Mouse (Mus musculus) lung, postnatal 0 days (tissue): ENCODE measurements around the gene Mto1. TPM values are rescaled to one million over a fixed set of nuclear protein-coding genes. Genes with fewer than 3 reads are reported as not detected.
"Not testable (repeated sequence)": the region's sequence is repeated elsewhere in the genome, so short reads cannot be mapped to it uniquely, and the experiment has no call there.

ENCODE experiments used
- ATAC-seq: fragments of 200-750 bp; cut with Nextera tagmentation; 2 replicates; pipeline ENCODE4 v1.8.0; 2017; ENCODE audit warnings: moderate library complexity
- DNase-seq: peaks from one replicate; pipeline ENCODE4 v3.0.0-alpha.2; 2016; ENCODE audit warnings: low spot score
- H3K27ac ChIP-seq: fragments of 300-500 bp; sonication (generic); 2 replicates; pipeline ENCODE4 v1.5.1; 2014; ENCODE audit warnings: antibody characterized with exemption, mild to moderate bottlenecking, low read length, mixed read lengths
- H3K27me3 ChIP-seq: fragments of 300-500 bp; sonication (generic); replicated peaks from 2 replicates; pipeline ENCODE4 v1.6.1; 2014; ENCODE audit warnings: low read length, mixed read lengths; ENCODE audit not compliant: insufficient read depth
- H3K36me3 ChIP-seq: fragments of 300-500 bp; sonication (generic); 2 replicates; pipeline ENCODE4 v1.6.1; 2014; ENCODE audit warnings: low read length, mixed read lengths; ENCODE audit not compliant: insufficient read depth
- H3K4me1 ChIP-seq: fragments of 300-500 bp; sonication (generic); 2 replicates; pipeline ENCODE4 v1.6.1; 2014; ENCODE audit warnings: antibody characterized with exemption, low read depth, low read length, mixed read lengths; ENCODE audit not compliant: insufficient read depth
- H3K4me2 ChIP-seq: fragments of 300-500 bp; sonication (generic); replicated peaks from 2 replicates; pipeline ENCODE4 v1.6.1; 2014; ENCODE audit warnings: low read depth, mild to moderate bottlenecking, low read length, moderate library complexity, mixed read lengths
- H3K4me3 ChIP-seq: fragments of 300-500 bp; sonication (generic); 2 replicates; pipeline ENCODE4 v1.5.1; 2014; ENCODE audit warnings: low read depth, low read length
- H3K9ac ChIP-seq: fragments of 300-500 bp; sonication (generic); replicated peaks from 2 replicates; pipeline ENCODE4 v1.6.1; 2014; ENCODE audit warnings: low read depth, mild to moderate bottlenecking
- H3K9me3 ChIP-seq: fragments of 300-500 bp; sonication (generic); 2 replicates; pipeline ENCODE4 v1.6.1; 2016; ENCODE audit warnings: low read length, mixed read lengths
- CTCF ChIP-seq: IDR thresholded peaks from 2 replicates; pipeline ENCODE4 v1.5.1; 2016; ENCODE audit warnings: antibody characterized with exemption, mild to moderate bottlenecking
- EP300 ChIP-seq: IDR thresholded peaks from 2 replicates; pipeline ENCODE4 v1.6.1; 2016; ENCODE audit warnings: antibody characterized with exemption, mild to moderate bottlenecking, control low read depth
- WGBS: fragments of 180-500 bp; shearing (Covaris S2); extraction: QIAGEN DNeasy Blood & Tissue Kit; methylation state at CpG from one replicate; pipeline ENCODE4 v1.1.7; 2014; 5-methylcytosine and 5-hydroxymethylcytosine counted together
- polyA plus RNA-seq: library from polyadenylated mRNA; unstranded; fragments of >200 nt; fragmentation: Nextera tagmentation; extraction: Ambion mirVana; gene quantifications from 2 replicates; pipeline ENCODE4 v1.2.1, GENCODE M21; 2015

Gene Mto1
- polyA plus RNA-seq, 1 experiment from 2014 or later, result 11.2 TPM

DNA sequence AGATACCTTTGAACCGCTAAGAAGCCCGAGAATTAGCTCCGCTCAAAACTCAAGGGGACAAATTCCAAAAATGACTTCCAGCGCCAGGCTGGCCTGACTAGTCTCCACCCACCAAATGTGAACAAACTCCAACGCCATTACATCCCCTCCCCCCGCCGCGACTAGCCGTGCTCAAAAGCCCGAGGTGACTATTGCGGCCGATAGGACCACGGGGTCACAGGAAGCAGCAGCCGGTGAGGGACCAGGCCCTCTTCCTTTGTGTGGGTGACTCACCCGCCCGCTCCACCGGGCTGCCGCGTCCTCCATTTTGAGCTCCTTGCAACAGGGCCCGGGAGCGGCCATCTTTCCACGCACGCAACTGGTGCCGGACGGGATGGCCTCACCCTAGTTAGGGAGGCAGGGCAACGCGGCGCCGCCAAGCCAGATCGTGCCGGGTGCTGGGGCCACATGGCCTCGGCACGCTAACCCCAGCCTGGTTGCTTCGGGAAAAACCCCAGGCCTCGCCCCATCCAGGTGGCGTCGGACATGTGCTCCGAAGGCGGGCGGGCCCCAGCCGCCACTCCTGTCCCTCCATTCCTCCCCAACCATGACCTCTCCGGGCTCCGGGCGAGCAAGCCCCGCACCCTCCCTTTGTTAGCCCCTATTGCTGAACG is 32.8 kb downstream of the Mto1 start:
- H3K9me3 ChIP-seq, result no peaks in the 10 kb centered on the region
- H3K4me2 ChIP-seq, result peak overlapping the region; percentile 58
- TF ChIP-seq EP300, result no peak
- TF ChIP-seq CTCF, result no peak
- peak overlapping the region; percentile 95 for H3K4me3 ChIP-seq
- no peaks in the 10 kb centered on the region for H3K4me1 ChIP-seq
- H3K9ac ChIP-seq, result peak overlapping the region; percentile 99
- no peaks in the 10 kb centered on the region for H3K27me3 ChIP-seq
- peak overlapping the region; percentile 99 for H3K27ac ChIP-seq
- WGBS, result 0% methylated on average over 39 of the region's 46 CpGs
- peak; percentile 94 for DNase-seq
- peaks cover 23% of the 10 kb centered on the region for H3K36me3 ChIP-seq
- ATAC-seq, result peak; percentile 57

DNA sequence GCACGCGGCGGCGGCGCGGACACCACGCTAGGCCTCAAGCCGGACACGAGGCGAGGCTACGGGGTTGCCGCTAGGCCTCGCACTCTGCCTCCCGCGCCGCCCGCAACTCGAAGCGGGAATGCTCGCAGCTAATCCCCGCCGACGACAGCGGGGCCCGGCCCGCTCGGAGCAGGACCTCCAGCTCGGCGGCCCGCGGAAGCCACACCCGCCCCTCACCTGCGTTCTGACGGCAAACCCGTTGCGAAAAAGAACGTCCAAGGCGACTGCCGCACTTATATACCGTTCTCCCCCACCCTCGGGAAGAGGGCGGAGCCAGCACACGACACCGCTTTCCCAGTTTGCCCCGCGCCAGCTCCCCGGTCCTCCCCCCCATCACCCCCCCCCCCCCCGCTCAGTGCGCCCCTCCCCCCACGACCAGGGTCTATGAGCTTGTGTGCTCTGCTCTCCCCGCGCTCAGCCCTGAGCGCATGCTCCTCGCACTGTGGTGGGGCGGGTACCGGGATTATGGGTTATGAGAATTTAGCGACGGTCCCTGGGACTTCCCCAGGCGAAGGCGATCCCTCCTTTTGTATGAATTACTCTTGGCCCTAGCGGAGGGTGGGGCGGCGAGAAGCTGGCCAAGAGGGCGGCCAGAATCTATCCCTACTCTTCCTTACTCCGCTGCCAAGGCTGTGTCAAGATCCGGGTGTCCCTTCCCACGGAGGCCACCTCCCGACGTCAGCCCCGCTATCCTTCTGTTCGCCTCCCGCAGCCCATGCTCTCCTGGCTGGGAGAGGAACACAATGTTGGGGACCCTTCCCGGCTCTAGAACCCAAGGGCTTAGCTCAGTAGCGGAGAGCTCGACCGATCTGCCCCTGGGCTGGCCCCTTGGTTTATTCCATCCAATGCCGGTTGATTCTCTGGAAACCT is 33.7 kb downstream of the Mto1 start:
- Histone ChIP-seq H3K27me3 (no peaks in the 10 kb centered on the region), H3K4me1 (no peaks in the 10 kb centered on the region), H3K9me3 (no peaks in the 10 kb centered on the region), H3K9ac (peak overlapping the region; percentile 99), H3K4me2 (peak overlapping the region; percentile 58), H3K36me3 (peaks cover 23% of the 10 kb centered on the region), H3K4me3 (peak overlapping the region; percentile 95), H3K27ac (peak overlapping the region; percentile 99)
- TF ChIP-seq CTCF, result peak; percentile 9; the same call in 1 of the 2 replicates
- TF ChIP-seq EP300, result 0 out of 2 replicates have a peak, but pooled peaks have one; percentile 4
- DNase-seq (peak; percentile 99), ATAC-seq (peak; percentile 97)
- under 1% methylated on average over 60 of the region's 77 CpGs for WGBS

DNA sequence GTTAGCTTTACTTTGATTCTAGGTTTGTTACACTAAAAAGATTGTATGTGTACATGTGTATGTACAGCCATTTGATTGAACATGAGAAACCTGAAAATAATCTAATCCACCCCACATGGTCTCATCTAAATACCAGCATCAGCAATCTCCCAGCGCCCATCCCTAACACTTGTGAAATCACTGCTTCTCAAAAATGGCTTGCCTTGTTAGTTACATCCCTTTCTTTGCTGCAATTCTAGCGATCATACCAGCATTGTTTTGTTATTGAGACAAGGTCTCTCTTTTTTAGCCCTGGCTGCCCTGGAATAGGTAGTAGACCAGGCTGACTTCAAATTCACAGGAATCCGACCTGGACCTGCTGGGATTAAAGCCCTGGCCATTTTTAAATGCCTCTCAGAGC is 34.4 kb downstream of the Mto1 start:
- Histone ChIP-seq H3K4me1 (no peaks in the 10 kb centered on the region), H3K36me3 (peaks cover 16% of the 10 kb centered on the region), H3K27ac (peak overlapping the region; percentile 97), H3K4me2 (peak overlapping the region; percentile 53), H3K9me3 (no peaks in the 10 kb centered on the region), H3K9ac (peak overlapping the region; percentile 46), H3K27me3 (no peaks in the 10 kb centered on the region), H3K4me3 (peak overlapping the region; percentile 37)
- TF ChIP-seq EP300 (no peak), CTCF (no peak)
- DNase-seq, result peak; percentile 65
- no peak for ATAC-seq
- 12% methylated on average over 3 of the region's 3 CpGs for WGBS

DNA sequence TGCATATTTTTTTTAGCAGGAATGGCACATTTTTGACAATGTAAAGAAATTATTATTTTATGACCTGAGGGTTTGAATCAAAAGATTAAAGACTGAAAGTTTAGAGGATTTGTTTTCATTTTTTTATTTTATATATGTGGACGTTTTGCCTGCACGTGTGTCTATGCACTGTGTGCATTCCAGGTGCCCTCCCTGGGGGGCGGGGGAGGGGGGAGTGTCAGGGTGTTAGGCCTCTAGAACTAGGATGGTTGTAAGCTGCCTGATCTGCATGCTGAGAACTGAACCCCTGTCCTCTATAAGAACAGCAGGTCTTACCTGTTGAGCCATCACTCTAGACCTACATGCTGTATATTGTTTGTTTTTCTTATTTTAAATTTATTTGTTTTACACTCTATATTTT is 36.7 kb downstream of the Mto1 start:
- H3K9me3 ChIP-seq, result no peaks in the 10 kb centered on the region
- TF ChIP-seq CTCF (no peak), EP300 (no peak)
- H3K4me3 ChIP-seq, result no peak overlapping the region
- H3K9ac ChIP-seq, result no peak overlapping the region
- H3K36me3 ChIP-seq, result no peaks in the 10 kb centered on the region
- no peak overlapping the region for H3K4me2 ChIP-seq
- H3K27me3 ChIP-seq, result no peaks in the 10 kb centered on the region
- no peak for DNase-seq
- WGBS, result 74% methylated on average over 3 of the region's 3 CpGs
- no peak for ATAC-seq
- H3K27ac ChIP-seq, result no peak overlapping the region
- H3K4me1 ChIP-seq, result no peaks in the 10 kb centered on the region

DNA sequence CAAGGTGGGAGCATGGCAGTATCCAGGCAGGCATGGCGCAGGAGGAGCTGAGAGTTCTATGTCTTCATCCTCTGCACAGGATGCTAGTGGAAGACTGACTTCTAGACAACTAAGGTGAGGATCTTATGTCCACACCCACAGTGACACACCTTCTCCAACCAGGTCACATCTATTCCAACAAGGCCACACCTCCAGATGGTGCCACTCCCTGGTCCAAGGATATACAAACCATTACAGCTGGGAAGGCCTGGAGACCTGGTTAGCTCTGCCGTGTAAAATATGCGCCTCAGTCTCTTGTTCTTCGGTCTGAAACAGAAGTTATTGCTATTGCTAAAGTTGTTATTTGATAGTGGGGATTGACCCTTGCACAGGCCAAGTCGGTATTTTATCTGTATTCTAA is 40.0 kb downstream of the Mto1 start:
- not testable (repeated sequence) for ATAC-seq, H3K9me3 ChIP-seq, DNase-seq, H3K27ac ChIP-seq, H3K27me3 ChIP-seq, H3K9ac ChIP-seq, H3K4me3 ChIP-seq, H3K36me3 ChIP-seq, H3K4me1 ChIP-seq, H3K4me2 ChIP-seq
- 92% methylated on average over 5 of the region's 5 CpGs for WGBS

DNA sequence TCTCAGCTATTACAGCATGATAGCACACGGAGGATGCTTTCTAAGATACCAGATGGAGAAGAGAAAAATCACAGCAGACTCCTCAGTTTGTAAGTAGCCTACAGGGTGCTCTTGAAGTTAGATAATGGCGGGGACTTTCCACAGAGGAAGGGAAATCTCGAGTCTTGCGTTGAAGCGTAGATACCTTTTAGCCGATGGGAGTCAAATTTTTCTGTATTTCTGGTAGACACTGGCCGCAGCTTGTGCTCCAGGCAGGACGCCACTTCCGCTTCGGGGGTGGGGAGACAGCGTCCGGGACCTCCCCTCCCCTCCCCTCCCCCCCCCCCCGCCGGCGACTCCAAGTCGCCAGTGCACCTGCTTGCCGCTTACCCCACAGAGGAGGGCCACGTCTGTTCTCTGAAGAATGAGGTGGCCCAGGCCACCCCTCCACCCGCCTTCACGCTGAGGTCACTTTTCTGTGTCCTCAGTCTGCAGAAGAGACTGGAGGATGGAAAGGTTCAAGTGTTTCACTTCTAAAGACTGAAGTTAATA is 40.9 kb downstream of the Mto1 start, which contains the start of gene Eef1a1:
Gene Eef1a1 (minus strand): TSS at position 262 of the 531 bp plus-strand sequence.
- Histone ChIP-seq H3K4me1 (no peaks in the 10 kb centered on the region), H3K9ac (peak within 1 kb of the TSS; percentile 41; the same call in 1 of the 2 replicates), H3K36me3 (no peaks in the 10 kb centered on the region), H3K9me3 (no peaks in the 10 kb centered on the region), H3K4me2 (peak within 1 kb of the TSS; percentile 70), H3K27me3 (no peaks in the 10 kb centered on the region), H3K4me3 (peak within 1 kb of the TSS; percentile 43), H3K27ac (peak within 1 kb of the TSS; percentile 77; the same call in 1 of the 2 replicates)
- peak; percentile 81 for ATAC-seq
- peak; percentile 75 for DNase-seq
- TF ChIP-seq CTCF, result no peak
- TF ChIP-seq EP300, result no peak
- under 1% methylated on average over 16 of the region's 20 CpGs for WGBS
